Mouse (Mus musculus): Measurements from ENCODE around the gene Pcgf1. TPM values are rescaled to one million over a fixed set of nuclear protein-coding genes. Genes with fewer than 3 reads are reported as not detected.

Gene Pcgf1
- polyA plus RNA-seq, 1 experiment from 2014 or later: 48.1 TPM

GRCm38 (mm10) chr6:83043993-83044392 lies 33.7 kb upstream of the Pcgf1 start:
- H3K9ac ChIP-seq (replicated peaks): no peak overlapping the region
- H3K36me3 ChIP-seq: no peaks in the 10 kb centered on the region
- no peak for ATAC-seq (replicated peaks)
- no peak overlapping the region for H3K27ac ChIP-seq (replicated peaks)
- no peaks in the 10 kb centered on the region for H3K4me1 ChIP-seq
- no peaks in the 10 kb centered on the region for H3K27me3 ChIP-seq
- H3K4me2 ChIP-seq (replicated peaks): no peak overlapping the region
- WGBS: 89% methylated on average over 5 of the region's 5 CpGs
- no peak overlapping the region for H3K4me3 ChIP-seq
- no peaks in the 10 kb centered on the region for H3K9me3 ChIP-seq

- Histone ChIP-seq H3K36me3 (no peaks in the 10 kb centered on the region), H3K27ac (replicated peaks) (no peak overlapping the region), H3K9ac (replicated peaks) (no peak overlapping the region), H3K4me2 (replicated peaks) (no peak overlapping the region), H3K27me3 (no peaks in the 10 kb centered on the region), H3K4me3 (no peak overlapping the region), H3K9me3 (no peaks in the 10 kb centered on the region), H3K4me1 (no peaks in the 10 kb centered on the region)
- ATAC-seq (replicated peaks): no peak
- WGBS: 80% methylated on average over 9 of the region's 9 CpGs
These were observed 32.9 kb upstream of the Pcgf1 start for GRCm38 (mm10) chr6:83044742-83045141.

- no peak overlapping the region for H3K27ac ChIP-seq (replicated peaks)
- no peak overlapping the region for H3K4me3 ChIP-seq
- H3K4me1 ChIP-seq: peaks cover 15% of the 10 kb centered on the region
- ATAC-seq (replicated peaks): no peak
- H3K27me3 ChIP-seq: no peaks in the 10 kb centered on the region
- H3K9ac ChIP-seq (replicated peaks): no peak overlapping the region
- H3K4me2 ChIP-seq (replicated peaks): no peak overlapping the region
- H3K9me3 ChIP-seq: no peaks in the 10 kb centered on the region
- 75% methylated on average over 10 of the region's 10 CpGs for WGBS
- H3K36me3 ChIP-seq: peaks cover 11% of the 10 kb centered on the region; the same call in 1 of the 2 replicates
These were observed 28.3 kb upstream of the Pcgf1 start for GRCm38 (mm10) chr6:83049367-83049766.

GRCm38 (mm10) chr6:83053136-83053960 lies 24.3 kb upstream of the Pcgf1 start:
- 3% methylated on average over 26 of the region's 26 CpGs for WGBS
- Histone ChIP-seq H3K36me3 (peaks cover 25% of the 10 kb centered on the region), H3K9ac (replicated peaks) (peak overlapping the region; percentile 89), H3K4me2 (replicated peaks) (peak overlapping the region; percentile 71), H3K9me3 (no peaks in the 10 kb centered on the region), H3K4me1 (peaks cover 29% of the 10 kb centered on the region), H3K4me3 (peak overlapping the region; percentile 75), H3K27ac (replicated peaks) (peak overlapping the region; percentile 85), H3K27me3 (no peaks in the 10 kb centered on the region)
- peak; percentile 1; the same call in 1 of the 2 replicates for ATAC-seq (replicated peaks)

GRCm38 (mm10) chr6:83054074-83054851 lies 23.4 kb upstream of the Pcgf1 start, which contains the start of gene Aup1:
TSS of gene Aup1 (plus strand) at chr6:83054521.
- Histone ChIP-seq H3K4me1 (peaks cover 29% of the 10 kb centered on the region), H3K4me3 (peak within 1 kb of the TSS; percentile 75), H3K9ac (replicated peaks) (peak within 1 kb of the TSS; percentile 89), H3K36me3 (peaks cover 25% of the 10 kb centered on the region), H3K9me3 (no peaks in the 10 kb centered on the region), H3K4me2 (replicated peaks) (peak within 1 kb of the TSS; percentile 71), H3K27me3 (no peaks in the 10 kb centered on the region), H3K27ac (replicated peaks) (peak within 1 kb of the TSS; percentile 85)
- under 1% methylated on average over 64 of the region's 64 CpGs for WGBS
- ATAC-seq (replicated peaks): peak; percentile 98

- H3K27me3 ChIP-seq: no peaks in the 10 kb centered on the region
- H3K4me2 ChIP-seq (replicated peaks): peak within 1 kb of the TSS; percentile 71
- peaks cover 25% of the 10 kb centered on the region for H3K36me3 ChIP-seq
- no peaks in the 10 kb centered on the region for H3K9me3 ChIP-seq
- peak within 1 kb of the TSS; percentile 85 for H3K27ac ChIP-seq (replicated peaks)
- under 1% methylated on average over 50 of the region's 50 CpGs for WGBS
- peaks cover 29% of the 10 kb centered on the region for H3K4me1 ChIP-seq
- peak; percentile 21 for ATAC-seq (replicated peaks)
- H3K9ac ChIP-seq (replicated peaks): peak within 1 kb of the TSS; percentile 89
- peak within 1 kb of the TSS; percentile 75 for H3K4me3 ChIP-seq
These were observed 22.7 kb upstream of the Pcgf1 start, which contains the start of gene Htra2 for GRCm38 (mm10) chr6:83054871-83055431. TSS of gene Htra2 (minus strand) at chr6:83055273.

GRCm38 (mm10) chr6:83057790-83058189 lies 19.9 kb upstream of the Pcgf1 start, which contains the start of gene Dqx1:
TSS of gene Dqx1 (plus strand) at chr6:83057844.
- no peaks in the 10 kb centered on the region for H3K9me3 ChIP-seq
- no peak for ATAC-seq (replicated peaks)
- peaks cover 23% of the 10 kb centered on the region for H3K27me3 ChIP-seq
- H3K9ac ChIP-seq (replicated peaks): no peak within 1 kb of the TSS
- 40% methylated on average over 3 of the region's 3 CpGs for WGBS
- H3K4me2 ChIP-seq (replicated peaks): no peak within 1 kb of the TSS
- H3K4me1 ChIP-seq: peaks cover 24% of the 10 kb centered on the region
- no peak within 1 kb of the TSS for H3K27ac ChIP-seq (replicated peaks)
- no peak within 1 kb of the TSS for H3K4me3 ChIP-seq
- H3K36me3 ChIP-seq: peaks cover 14% of the 10 kb centered on the region

- ATAC-seq (replicated peaks): no peak
- Histone ChIP-seq H3K27ac (replicated peaks) (no peak overlapping the region), H3K27me3 (peaks cover 33% of the 10 kb centered on the region), H3K36me3 (peaks cover 14% of the 10 kb centered on the region), H3K4me1 (peaks cover 15% of the 10 kb centered on the region), H3K9ac (replicated peaks) (no peak overlapping the region), H3K4me2 (replicated peaks) (no peak overlapping the region), H3K4me3 (no peak overlapping the region), H3K9me3 (no peaks in the 10 kb centered on the region)
- WGBS: 84% methylated on average over 2 of the region's 2 CpGs
These were observed 18.9 kb upstream of the Pcgf1 start for GRCm38 (mm10) chr6:83058725-83059124.

GRCm38 (mm10) chr6:83065995-83066394 lies 11.7 kb upstream of the Pcgf1 start:
- Histone ChIP-seq H3K27me3 (peaks cover 97% of the 10 kb centered on the region), H3K27ac (replicated peaks) (no peak overlapping the region), H3K4me3 (no peak overlapping the region), H3K9ac (replicated peaks) (no peak overlapping the region), H3K9me3 (no peaks in the 10 kb centered on the region), H3K4me2 (replicated peaks) (no peak overlapping the region), H3K4me1 (peaks cover 16% of the 10 kb centered on the region), H3K36me3 (no peaks in the 10 kb centered on the region)
- no peak for ATAC-seq (replicated peaks)
- WGBS: 30% methylated on average over 8 of the region's 8 CpGs

GRCm38 (mm10) chr6:83066441-83066840 lies 11.2 kb upstream of the Pcgf1 start:
- H3K4me3 ChIP-seq: no peak overlapping the region
- H3K4me1 ChIP-seq: peaks cover 20% of the 10 kb centered on the region
- peaks cover 97% of the 10 kb centered on the region for H3K27me3 ChIP-seq
- H3K36me3 ChIP-seq: no peaks in the 10 kb centered on the region
- H3K9ac ChIP-seq (replicated peaks): no peak overlapping the region
- no peak overlapping the region for H3K27ac ChIP-seq (replicated peaks)
- WGBS: 31% methylated on average over 6 of the region's 6 CpGs
- H3K4me2 ChIP-seq (replicated peaks): no peak overlapping the region
- H3K9me3 ChIP-seq: no peaks in the 10 kb centered on the region
- no peak for ATAC-seq (replicated peaks)

GRCm38 (mm10) chr6:83068221-83068620 lies 9.4 kb upstream of the Pcgf1 start:
- Histone ChIP-seq H3K27ac (replicated peaks) (no peak overlapping the region), H3K36me3 (no peaks in the 10 kb centered on the region), H3K4me2 (replicated peaks) (no peak overlapping the region), H3K9ac (replicated peaks) (no peak overlapping the region), H3K4me1 (peaks cover 21% of the 10 kb centered on the region), H3K27me3 (peaks cover 96% of the 10 kb centered on the region), H3K9me3 (no peaks in the 10 kb centered on the region), H3K4me3 (no peak overlapping the region)
- under 1% methylated on average over 8 of the region's 8 CpGs for WGBS
- no peak for ATAC-seq (replicated peaks)

Measured in forebrain, embryonic 15.5 days (tissue).